Mouse (Mus musculus): ENCODE measurements at regions not wholly inside any gene's neighbourhood (a gene's known extent, or its start where the extent isn't known, plus 50 kb on each side); places are given as distances from the start of the nearest gene placed in this dataset.

- peak; percentile 73 for DNase-seq
Measured at GRCm38 (mm10) chr14:8867641-8868040, 201.6 kb upstream of the 4930452B06Rik start.

- no peak for DNase-seq
Measured at GRCm38 (mm10) chr14:8851572-8851971, 185.5 kb upstream of the 4930452B06Rik start.

GRCm38 (mm10) chr14:8850208-8850607 lies 184.2 kb upstream of the 4930452B06Rik start:
- no peak for DNase-seq

DNA sequence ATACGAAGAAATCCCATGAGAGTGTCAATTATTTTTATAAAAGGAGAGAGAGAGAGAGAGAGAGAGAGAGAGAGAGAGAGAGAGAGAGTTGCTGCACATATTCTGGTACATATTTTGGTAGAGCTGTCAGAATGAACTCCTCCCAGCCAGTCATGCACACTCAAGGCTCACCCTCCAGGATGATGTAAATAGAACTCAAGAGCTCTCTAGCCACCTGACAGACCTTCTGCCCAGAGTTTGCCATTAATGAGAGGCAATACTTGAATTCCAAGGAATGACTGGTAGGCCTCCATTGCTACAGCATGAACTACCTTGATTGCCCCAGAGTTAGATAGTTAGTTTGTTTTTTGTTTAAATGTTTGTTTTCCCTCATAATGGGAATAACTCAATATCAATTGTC lies 167.5 kb upstream of the 4930452B06Rik start:
- no peak for DNase-seq

DNA sequence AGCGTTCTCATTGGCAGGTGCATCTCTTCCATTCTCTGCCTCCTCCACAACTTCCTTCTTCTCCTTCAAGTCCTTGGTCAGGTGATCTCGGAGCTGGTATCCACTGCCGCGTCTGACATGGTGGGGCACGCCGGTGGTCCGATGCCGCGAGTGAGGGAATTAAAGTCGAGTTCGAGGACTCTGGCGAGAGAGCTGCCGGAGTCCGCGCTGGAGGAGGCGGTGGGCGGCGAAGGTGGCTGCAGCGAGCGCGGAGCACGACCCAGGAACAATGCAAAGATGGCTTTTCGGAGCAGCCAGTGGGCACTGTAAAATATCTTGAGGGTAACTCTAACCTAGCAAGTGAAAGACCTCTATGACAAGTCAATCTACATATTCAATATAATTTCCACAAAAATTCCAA lies 134.2 kb upstream of the 4930452B06Rik start:
- peak; percentile 94 for DNase-seq

- no peak for DNase-seq
Measured at GRCm38 (mm10) chr14:8789348-8789747, 123.3 kb upstream of the 4930452B06Rik start.

DNA sequence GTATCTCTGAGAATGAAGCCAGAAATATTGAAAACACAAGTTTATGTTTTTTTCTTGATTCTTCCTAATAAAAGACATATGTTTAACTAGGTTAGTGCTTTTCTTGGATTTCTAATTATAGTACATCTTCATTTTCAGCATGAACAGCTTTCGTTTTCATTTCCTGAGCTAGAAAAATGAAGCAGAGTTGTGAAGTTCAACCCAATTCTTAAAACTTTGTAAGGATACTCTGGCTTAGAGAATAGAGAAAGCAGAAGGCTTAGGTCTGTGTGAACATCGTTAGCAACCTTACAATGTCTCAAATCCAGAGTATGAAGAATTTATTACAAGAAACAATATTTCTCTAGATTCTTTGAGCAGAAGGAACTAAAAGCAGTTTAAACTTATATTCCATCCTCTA lies 94.5 kb upstream of the 4930452B06Rik start:
- no peak for DNase-seq

DNA sequence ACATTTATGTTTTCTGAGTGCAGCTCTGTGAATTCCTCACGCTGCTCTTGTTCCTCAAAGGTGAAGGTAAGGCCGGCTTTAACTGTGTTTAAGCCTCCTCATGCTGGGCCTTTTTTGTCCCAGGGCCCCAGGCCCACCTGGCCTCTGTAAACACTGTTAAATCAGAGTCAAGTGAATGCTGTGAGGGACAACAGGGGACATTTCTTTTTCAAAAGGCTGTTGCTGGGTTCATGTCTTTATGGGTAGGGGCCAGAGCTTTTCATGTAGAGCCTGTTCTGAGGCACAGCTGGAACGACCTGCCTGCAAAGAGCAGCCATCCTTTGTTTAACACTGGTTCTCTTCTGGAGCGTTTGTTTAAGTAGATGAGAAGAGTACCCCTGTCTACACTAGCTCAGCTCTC lies 70.8 kb upstream of the 4930452B06Rik start:
- DNase-seq = no peak

GRCm38 (mm10) chr14:8733261-8733660 lies 67.2 kb upstream of the 4930452B06Rik start:
- DNase-seq = peak; percentile 55

- peak; percentile 11 for DNase-seq
Measured at GRCm38 (mm10) chr14:8727364-8727763, 61.3 kb upstream of the 4930452B06Rik start.
